Mouse (Mus musculus): ENCODE measurements at regions not wholly inside any gene's neighbourhood (a gene's known extent, or its start where the extent isn't known, plus 50 kb on each side); places are given as distances from the start of the nearest gene placed in this dataset.
A peak's percentile ranks its signal among the peaks of the same experiment; 100 is the strongest.

GRCm38 (mm10) chr11:64801351-64801750 lies 177.5 kb upstream of the Elac2 start:
- DNase-seq: no peak

GRCm38 (mm10) chr11:64805567-64805966 lies 173.3 kb upstream of the Elac2 start:
- DNase-seq: no peak

GRCm38 (mm10) chr11:64812408-64812807 lies 166.4 kb upstream of the Elac2 start:
- no peak for DNase-seq

- DNase-seq: no peak
Measured at GRCm38 (mm10) chr11:64829429-64829828, 149.4 kb upstream of the Elac2 start.

DNA sequence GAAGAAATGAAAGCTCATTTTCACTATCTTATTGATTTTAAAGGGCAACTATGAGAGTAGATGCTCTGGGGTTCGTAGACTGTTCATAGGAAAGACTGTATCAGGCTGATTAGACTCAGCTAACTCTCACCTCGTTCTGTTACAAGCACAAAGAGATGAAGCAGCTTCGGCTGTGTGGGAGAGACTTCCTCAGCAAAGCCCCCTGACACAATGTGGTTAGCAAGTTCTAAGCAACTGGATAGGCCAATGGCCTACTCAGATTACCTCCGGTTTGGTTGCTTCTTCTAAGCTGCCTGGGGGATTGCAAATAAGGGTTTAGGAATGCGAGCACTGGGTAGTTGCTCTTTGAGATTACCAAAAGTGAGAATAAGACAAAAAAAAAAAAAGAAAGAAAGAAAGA lies 146.4 kb upstream of the Elac2 start:
- DNase-seq: no peak

DNA sequence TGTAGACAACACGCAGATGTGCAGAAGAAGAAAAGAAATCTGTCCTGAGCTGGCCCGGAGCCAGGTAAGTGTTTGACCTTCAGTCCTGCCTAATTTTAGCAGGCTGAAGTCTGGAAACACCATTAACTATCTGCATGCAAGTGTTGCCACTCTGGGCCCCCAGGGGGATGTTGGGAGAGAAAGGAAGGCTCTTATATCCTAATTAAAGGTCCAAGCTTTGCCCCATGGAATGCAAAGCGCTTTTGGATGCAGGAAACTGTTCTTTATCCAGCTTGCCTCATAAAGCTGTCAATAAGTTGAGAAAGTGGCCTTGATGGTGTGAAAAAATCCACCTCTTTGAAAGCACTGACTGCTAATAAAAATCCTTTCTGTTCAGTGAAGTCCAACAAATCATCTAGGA lies 145.1 kb upstream of the Elac2 start:
- DNase-seq: no peak

DNA sequence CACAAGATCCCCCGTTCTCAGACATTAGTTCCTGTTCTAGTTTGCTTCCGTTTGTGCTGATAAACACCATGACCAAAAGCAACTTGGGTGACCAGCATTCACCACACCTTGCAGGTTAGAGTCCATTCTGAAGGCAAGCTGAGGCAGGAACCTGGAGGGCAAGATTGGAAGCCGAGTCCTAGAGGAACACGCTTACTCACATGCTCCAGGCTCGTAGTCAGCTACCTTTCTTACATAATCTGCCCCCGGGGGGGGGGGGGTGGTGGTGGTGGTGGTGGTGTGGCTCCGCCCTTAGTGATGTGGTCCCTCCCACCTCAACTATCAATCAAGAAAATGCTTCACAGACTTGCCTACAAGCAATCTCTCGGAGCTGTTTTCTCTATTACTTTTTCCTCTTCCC lies 142.1 kb upstream of the Elac2 start:
- DNase-seq: no peak

DNA sequence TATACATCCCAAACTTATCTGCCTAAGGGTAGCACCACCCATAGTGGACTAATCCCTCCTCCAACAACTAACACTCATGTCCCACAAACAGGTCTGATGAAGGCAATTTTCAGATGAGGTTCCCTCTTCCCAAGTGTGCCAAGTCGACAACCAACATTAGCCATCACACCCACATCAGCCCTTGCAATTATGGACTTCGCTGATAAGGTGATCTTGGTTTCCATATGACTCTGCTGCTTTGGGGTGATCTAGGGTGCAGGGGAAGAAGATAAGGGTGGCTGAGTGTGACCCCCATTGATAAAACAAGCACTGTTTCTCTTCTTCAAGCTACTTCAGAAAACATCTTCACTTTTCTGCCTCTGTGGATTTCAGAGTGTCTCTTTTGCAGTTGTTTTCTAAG lies 137.7 kb upstream of the Elac2 start:
- DNase-seq: no peak

GRCm38 (mm10) chr11:64842775-64843530 lies 135.9 kb upstream of the Elac2 start:
- DNase-seq: no peak

DNA sequence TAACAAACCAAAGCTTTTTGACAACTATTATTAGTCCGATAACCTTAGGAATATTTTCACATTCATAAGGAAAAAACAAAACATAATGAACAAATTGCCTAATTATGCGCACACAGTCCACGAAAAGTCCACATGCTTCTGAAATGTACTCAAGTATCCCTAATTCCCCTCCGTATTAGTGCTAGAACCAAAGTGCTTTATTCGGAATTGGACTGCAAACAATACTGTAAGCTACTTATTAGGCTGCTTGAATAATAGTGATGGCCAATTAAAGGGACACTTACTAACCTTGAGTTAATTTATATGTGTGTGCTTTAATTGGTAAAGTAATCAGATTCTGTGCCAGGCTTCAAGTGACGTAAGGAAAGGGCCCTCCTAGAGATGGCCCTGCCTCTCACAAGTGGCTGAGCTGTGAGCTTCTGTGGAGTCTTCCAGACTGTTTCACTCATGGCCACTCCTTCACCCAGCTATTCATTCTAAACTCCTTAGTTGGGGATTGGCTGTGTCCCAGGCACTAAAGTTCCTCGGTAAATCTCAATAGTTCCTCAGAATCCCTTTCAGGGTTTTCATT lies 132.2 kb upstream of the Elac2 start:
- DNase-seq: no peak

DNA sequence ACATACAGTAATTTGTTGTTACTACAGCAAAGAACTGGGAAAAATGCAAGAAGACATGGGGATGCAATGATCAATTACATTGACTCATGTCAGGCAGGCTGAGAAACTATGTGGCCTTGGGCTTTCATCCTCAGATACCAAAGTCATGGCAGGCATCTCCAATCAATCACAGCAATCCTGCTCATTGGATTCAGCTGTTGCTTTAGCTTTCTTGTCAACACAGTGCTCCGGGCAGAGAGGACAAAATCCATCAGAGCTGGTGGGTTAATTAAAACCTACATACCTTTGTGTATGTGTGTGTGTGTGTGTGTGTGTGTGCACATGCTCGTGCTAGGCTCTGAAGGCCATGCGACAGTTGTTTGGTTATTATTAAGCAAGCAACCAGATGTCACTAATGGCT lies 119.2 kb upstream of the Elac2 start:
- DNase-seq: no peak

DNA sequence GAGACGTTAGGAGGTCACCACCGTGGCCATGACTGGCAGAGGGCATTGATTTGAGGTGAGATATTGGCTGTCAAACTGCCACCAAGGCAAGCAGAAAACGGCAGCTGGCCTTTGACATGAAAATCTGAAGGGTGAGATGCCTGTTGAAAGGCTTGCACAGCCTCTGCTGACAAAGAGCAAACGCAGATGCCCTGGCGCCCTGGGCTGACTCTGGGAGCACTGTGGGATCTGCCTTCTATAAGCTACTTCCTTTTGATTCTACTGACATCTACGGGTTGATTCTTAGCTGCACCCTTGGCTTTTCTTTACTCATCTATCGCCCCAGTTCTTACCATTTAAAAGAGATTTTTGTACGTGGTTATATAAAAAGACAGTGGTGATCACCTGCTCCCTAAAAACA lies 98.2 kb upstream of the Elac2 start:
- DNase-seq: no peak

GRCm38 (mm10) chr11:64884518-64884917 lies 94.3 kb upstream of the Elac2 start:
- no peak for DNase-seq

DNA sequence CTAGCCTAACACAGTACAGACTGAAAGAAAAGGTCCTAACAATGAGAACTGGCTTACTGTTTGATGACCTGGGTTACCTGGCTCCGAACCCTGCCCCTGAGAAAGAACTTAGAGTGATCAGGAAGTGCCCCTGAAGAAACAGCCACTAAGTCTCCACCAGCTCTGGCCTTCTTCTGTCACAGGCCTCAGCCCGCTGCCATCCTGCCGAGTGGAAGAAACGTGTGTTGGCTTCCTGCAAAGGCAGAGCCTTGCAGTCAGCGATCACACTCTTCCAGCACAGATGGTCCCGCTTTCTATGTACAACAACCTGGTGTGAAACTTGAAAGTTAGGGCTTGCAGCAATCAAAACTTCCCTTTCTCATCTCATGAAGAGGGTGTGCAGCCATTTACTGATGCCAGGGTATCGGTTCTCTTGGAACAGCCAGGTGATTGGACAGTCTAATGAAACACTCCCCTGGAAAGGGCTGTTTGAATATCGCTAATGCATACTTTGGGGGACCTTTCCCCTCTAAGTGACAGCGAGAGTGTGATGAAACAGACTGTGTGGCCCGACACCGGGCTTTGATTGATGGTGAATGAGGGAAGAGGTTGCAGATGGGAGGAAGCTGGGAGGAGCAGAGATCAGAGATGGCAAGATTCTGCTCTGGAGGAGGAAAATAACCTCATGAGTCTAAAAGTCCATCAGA lies 89.4 kb upstream of the Elac2 start:
- DNase-seq: no peak

DNA sequence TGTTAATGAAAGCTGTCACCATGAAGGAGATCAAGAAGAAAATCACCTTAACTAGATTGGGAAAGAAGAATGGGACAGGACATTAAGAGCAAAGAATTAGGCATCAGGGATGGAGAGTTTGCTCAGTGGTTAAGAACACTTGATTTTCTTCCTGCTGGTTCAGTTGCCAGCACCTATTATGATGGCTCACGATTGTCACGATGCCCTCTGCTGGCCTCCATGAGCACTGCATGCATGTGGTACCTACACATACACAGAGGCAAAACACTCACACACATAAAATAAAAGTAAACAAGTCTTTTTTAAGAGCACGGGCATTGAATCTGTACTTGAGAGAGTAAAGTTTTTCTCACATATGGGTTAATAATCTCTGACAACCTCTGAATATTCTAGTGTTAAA lies 88.1 kb upstream of the Elac2 start:
- DNase-seq: peak in 1 of 2 experiments; percentile 23

DNA sequence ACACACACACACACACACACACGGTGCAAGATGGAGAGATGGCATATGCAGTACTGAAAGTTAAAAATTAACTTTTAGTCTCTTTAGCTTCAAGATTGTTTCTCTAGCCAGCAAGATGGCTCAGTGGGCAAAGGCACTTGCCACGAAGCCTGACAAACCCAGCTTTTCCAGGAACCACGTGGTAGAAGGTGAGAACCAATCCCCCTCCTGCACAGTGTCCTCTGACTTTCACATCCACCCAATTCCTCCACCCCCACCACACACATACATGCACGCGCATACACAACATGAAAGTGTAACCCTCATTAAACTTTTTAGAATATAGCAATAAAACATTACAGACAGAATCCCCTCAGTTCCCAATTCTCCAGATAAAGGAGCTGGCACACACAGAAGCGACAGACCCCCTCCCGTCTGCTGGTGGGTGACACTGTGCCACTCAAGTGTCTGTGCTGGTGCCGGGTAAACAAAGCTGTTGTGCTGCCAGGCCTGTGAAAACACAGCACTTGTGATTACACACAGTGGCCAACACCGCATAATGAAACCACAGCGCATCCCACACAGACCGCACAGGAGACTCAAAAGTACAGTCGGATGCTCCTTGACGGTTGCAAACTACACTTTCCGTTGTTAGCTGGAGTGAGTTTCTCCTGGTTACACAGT lies 82.9 kb upstream of the Elac2 start:
- no peak for DNase-seq

GRCm38 (mm10) chr11:64898758-64899586 lies 79.9 kb upstream of the Elac2 start:
- DNase-seq: peak; percentile 37 to 79

DNA sequence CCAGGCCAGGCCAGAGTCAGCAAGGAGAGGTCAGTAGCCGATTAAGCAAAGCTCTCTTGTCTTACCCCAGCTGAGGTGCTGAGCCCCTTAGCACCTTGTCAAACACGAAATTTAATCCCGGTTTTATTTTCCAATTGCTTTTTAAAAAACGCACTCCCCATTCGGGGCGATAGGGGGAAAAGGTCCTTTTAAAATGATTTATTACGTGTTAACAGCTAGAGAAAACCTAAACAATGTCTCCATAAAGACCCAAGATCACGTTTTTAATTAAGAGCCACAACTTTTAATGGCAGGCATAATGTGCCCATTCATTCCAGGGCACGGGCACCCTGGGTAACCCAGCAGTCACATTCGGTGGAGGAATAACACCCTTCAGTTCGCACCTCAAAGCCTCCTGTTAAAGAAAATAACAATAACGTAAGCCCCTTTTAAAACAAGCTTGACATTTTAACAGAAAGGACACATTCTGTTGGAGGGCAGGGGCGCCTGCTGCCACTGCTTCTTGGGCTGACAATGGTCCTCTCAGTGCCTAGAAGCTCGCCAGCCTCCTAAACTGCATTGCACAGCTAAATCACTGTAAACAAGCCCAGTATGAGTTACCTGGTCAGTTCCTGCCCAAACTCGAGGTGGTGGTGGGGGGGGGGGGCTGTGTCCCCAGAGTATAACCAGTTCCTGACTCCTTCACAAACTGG lies 79.1 kb upstream of the Elac2 start:
- no peak for DNase-seq

GRCm38 (mm10) chr11:64916783-64917182 lies 62.1 kb upstream of the Elac2 start:
- DNase-seq: no peak

DNA sequence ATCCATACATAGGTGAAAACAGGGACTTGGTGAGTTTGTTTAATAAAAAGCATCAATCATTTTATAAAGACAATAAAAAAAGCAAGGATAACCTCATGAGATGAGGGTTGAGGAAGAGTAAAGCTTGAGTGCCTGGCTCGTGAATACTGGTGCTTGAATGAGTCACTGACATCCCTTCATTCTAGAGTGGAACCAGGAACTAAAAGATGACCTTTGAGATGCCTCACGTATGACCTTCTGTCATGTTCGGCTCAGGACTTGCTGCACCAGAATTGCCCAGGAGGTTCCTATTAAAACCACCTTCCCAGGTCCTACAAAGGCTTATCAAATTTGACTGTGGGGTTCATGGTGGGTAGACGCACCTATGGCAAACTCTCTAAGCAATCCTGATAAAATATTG lies 61.5 kb upstream of the Elac2 start:
- no peak for DNase-seq

- no peak for DNase-seq
Measured at GRCm38 (mm10) chr11:64924989-64925388, 53.8 kb upstream of the Elac2 start.

GRCm38 (mm10) chr11:64925970-64926369 lies 52.9 kb upstream of the Elac2 start:
- no peak for DNase-seq
